Mouse (Mus musculus) spleen, adult 18-20 months (tissue): ENCODE data around the gene Ovch2.

ENCODE experiments used
- DNase-seq, 2 experiments: peaks; one replicate each; pipeline ENCODE4 v3.0.0; 2022; ENCODE audit warnings: mixed read lengths in 2 of 2

Gene Ovch2

GRCm38 (mm10) chr7:107742963-107743465 is 58.0 kb downstream of the Ovch2 start:
- no peak for DNase-seq

DNA sequence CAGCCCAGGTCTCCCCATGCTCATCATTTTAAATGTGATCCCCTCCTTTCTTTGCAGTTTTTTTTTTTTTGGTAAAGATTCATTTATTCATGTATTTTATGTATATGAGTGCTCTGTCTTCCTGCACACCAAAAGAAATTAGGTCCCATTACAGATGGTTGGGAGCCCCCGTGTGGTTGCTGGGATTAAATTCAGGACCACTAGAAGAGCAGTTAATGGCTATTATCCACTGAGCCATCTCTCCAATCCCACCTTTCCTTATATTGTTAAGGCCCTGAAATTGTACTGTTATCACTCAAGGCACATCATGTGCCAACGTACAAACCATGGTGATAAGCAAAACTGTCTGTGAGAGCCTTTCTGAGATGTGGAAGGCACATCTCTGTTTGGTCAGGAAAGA is 62.3 kb downstream of the Ovch2 start:
- DNase-seq: no peak

- DNase-seq: no peak
Measured at GRCm38 (mm10) chr7:107733162-107733561, 67.8 kb downstream of the Ovch2 start.
